Mouse (Mus musculus): ENCODE measurements at regions not wholly inside any gene's neighbourhood (a gene's known extent, or its start where the extent isn't known, plus 50 kb on each side); places are given as distances from the start of the nearest gene placed in this dataset.

DNA sequence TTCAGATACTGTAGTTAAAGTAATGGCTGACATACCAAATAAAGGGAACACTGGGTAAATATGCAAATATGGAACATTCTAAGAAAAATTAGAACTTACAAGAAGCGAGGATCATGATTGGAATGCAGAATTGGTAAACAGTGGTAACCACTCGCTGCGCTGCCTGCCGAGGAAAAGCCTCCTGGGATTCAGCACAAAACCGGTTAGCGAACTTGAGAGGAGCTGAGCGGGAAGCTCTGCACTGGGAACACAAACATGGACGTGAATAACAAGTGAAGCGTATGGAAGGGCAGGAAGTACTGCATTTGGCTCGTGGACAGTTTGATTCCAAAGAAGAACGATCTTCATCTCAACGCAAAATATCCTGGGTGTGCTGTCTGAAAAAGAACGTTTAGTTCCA, 209.0 kb upstream of the Adamts16 start:
- TF ChIP-seq CTCF (IDR thresholded peaks at IDR 0.05; ENCODE audit: low read depth) (no peak), EP300 (optimal IDR thresholded peaks at IDR 0.05) (no peak)
